Comparison of ENCODE assay signal across 13 mouse cellular contexts in genomic region chr2:158682344-158683037, GRCm38 (mm10). TPM values are rescaled to one million over a fixed set of nuclear protein-coding genes. Genes with fewer than 3 reads are reported as not detected.
DNase-seq lines count a peak whose midpoint lies in the region; ATAC-seq lines count a peak whose summit lies in the region.
"Had no signal": no experiment of that assay in that cellular context is flagged by ENCODE, and none has a peak within 500 bp of the region (broad histone marks: within the 10 kb centered on the region; RNA-seq: fewer than 3 reads in every experiment).

No protein-coding gene starts in this region.

- H3K4me2 ChIP-seq in forebrain, embryonic 15.5 days (replicated peaks): no peak overlapping the region
- no peak overlapping the region for H3K4me2 ChIP-seq in forebrain, embryonic 16.5 days (ENCODE audit: low read length)
- no peak overlapping the region for H3K4me2 ChIP-seq in kidney, embryonic 15.5 days

- WGBS in forebrain, embryonic 15.5 days: 66% methylated on average over 11 of the region's 11 CpGs
- WGBS in forebrain, embryonic 16.5 days: 65% methylated on average over 11 of the region's 11 CpGs
- 38% methylated on average over 11 of the region's 11 CpGs for WGBS in kidney, embryonic 15.5 days

- H3K4me1 ChIP-seq in forebrain, embryonic 15.5 days: peaks cover 41% of the 10 kb centered on the region
- H3K4me1 ChIP-seq in forebrain, embryonic 16.5 days (replicated peaks; ENCODE audit: control insufficient read depth, insufficient read depth, low read length): peaks cover 25% of the 10 kb centered on the region
- H3K4me1 ChIP-seq in kidney, embryonic 15.5 days: peaks cover 58% of the 10 kb centered on the region

- H3K27ac ChIP-seq in forebrain, embryonic 15.5 days (replicated peaks): peak overlapping the region; percentile 34; the same call in 1 of the 2 replicates
- no peak overlapping the region for H3K27ac ChIP-seq in forebrain, embryonic 16.5 days (ENCODE audit: low read length)
- H3K27ac ChIP-seq in kidney, embryonic 15.5 days: peak overlapping the region; percentile 67

- DNase-seq in kidney, postnatal 25 days: no peak
- DNase-seq in thymus, postnatal 14 days: peak; percentile 6
- DNase-seq in thymus, postnatal 4 days: no peak
- DNase-seq in cerebellum, postnatal 14 days: no peak
- no peak for DNase-seq in urinary bladder, postnatal 14 days (ENCODE audit: low spot score)
- DNase-seq: embryo, embryonic 11 days; gastrocnemius, postnatal 36 days; lung, postnatal 36 days; right cerebral cortex, adult 18-20 months had no signal

- no peaks in the 10 kb centered on the region for H3K9me3 ChIP-seq in forebrain, embryonic 15.5 days
- H3K9me3 ChIP-seq in forebrain, embryonic 16.5 days (ENCODE audit: control insufficient read depth, low read length): no peaks in the 10 kb centered on the region
- no peaks in the 10 kb centered on the region for H3K9me3 ChIP-seq in kidney, embryonic 15.5 days (replicated peaks)

- no peaks in the 10 kb centered on the region for H3K36me3 ChIP-seq in forebrain, embryonic 15.5 days
- H3K36me3 ChIP-seq in forebrain, embryonic 16.5 days (ENCODE audit: control insufficient read depth, insufficient read depth): no peaks in the 10 kb centered on the region
- H3K36me3 ChIP-seq in kidney, embryonic 15.5 days: no peaks in the 10 kb centered on the region

- H3K4me3 ChIP-seq in forebrain, embryonic 15.5 days: no peak overlapping the region
- no peak overlapping the region for H3K4me3 ChIP-seq in forebrain, embryonic 16.5 days (replicated peaks; ENCODE audit: low read length)
- no peak overlapping the region for H3K4me3 ChIP-seq in kidney, embryonic 15.5 days (replicated peaks)

- no peak overlapping the region for H3K9ac ChIP-seq in forebrain, embryonic 15.5 days (replicated peaks)
- H3K9ac ChIP-seq in forebrain, embryonic 16.5 days (replicated peaks; ENCODE audit: low read depth, low read length): no peak overlapping the region
- no peak overlapping the region for H3K9ac ChIP-seq in kidney, embryonic 15.5 days

- ATAC-seq in forebrain, embryonic 15.5 days (replicated peaks): no peak
- no peak for ATAC-seq in forebrain, embryonic 16.5 days
- ATAC-seq in kidney, embryonic 15.5 days (replicated peaks; ENCODE audit: low FRiP score): no peak; the same call in 1 of the 2 replicates
- ATAC-seq: hindbrain, embryonic 16.5 days had no signal

- H3K27me3 ChIP-seq in forebrain, embryonic 15.5 days: no peaks in the 10 kb centered on the region
- H3K27me3 ChIP-seq in forebrain, embryonic 16.5 days (replicated peaks; ENCODE audit: control insufficient read depth, insufficient read depth, low read length): no peaks in the 10 kb centered on the region
- H3K27me3 ChIP-seq in kidney, embryonic 15.5 days: no peaks in the 10 kb centered on the region

RNA-seq across cellular contexts. Expression of gene Ppp1r16b, which starts 17.3 kb away (rescaled TPM):
- polyA plus RNA-seq in forebrain, embryonic 15.5 days (2015; fragmentation: Nextera tagmentation; extraction: Ambion mirVana): 22.1 and 24.4 TPM in 2 replicates
- polyA plus RNA-seq in forebrain, embryonic 16.5 days (2015; fragmentation: Nextera tagmentation; extraction: Ambion mirVana): 30.3 and 33.3 TPM in 2 replicates
- 14.9 and 15.3 TPM in 2 replicates for polyA plus RNA-seq in kidney, embryonic 15.5 days (2015; fragmentation: Nextera tagmentation; extraction: Ambion mirVana)

RNA-seq across cellular contexts. Expression of gene Actr5, which starts 57.8 kb away (rescaled TPM):
- 13.4 and 14.7 TPM in 2 replicates for polyA plus RNA-seq in forebrain, embryonic 15.5 days (2015; fragmentation: Nextera tagmentation; extraction: Ambion mirVana)
- polyA plus RNA-seq in forebrain, embryonic 16.5 days (2015; fragmentation: Nextera tagmentation; extraction: Ambion mirVana): 11.3 and 12.3 TPM in 2 replicates
- 10.9 and 12.3 TPM in 2 replicates for polyA plus RNA-seq in kidney, embryonic 15.5 days (2015; fragmentation: Nextera tagmentation; extraction: Ambion mirVana)
